Mouse (Mus musculus) testis, postnatal 14 days (tissue): ENCODE results near the gene Frs2.

ENCODE experiments used
- DNase-seq: peaks from one replicate; pipeline ENCODE4 v3.0.0; 2021; ENCODE audit warnings: low spot score

Frs2 gene

DNA sequence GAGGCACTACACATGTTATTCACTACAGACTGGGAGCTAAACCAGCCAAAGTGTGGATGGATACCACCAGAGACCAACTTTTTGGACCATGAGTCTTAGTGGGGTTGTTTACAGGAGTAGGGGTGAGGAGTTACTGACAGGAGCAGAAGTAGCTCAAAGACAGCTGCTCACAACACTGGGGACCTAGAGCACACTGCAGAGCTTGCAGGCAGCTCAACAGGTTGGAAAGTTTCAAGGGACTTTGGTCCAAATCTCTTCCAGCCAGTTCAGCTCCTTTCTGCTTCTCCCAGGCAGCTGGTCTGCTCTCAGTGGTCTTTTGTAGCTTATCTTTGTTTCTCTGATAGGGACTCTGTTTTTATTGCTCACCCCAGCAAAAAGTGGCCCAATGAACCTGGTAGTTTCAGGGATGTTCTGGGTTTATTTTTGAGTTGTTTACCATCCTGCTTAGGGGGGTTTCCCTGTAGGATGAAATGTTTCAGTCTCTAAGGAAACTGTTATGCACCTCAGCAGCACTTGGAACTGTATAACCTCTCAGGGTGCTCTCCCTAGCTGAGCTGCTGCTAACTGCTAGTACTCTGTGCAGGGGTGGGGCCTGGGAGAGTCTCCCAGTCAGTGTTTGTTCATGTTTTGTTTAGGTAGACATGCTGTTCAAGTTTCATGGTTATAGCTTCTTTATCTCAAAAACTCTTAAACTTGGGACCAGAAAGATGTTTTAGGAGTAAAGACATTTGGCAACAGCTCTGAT lies 44.3 kb downstream of the Frs2 start:
- DNase-seq = no peak

GRCm38 (mm10) chr10:117100175-117100574 lies 48.2 kb downstream of the Frs2 start:
- no peak for DNase-seq

DNA sequence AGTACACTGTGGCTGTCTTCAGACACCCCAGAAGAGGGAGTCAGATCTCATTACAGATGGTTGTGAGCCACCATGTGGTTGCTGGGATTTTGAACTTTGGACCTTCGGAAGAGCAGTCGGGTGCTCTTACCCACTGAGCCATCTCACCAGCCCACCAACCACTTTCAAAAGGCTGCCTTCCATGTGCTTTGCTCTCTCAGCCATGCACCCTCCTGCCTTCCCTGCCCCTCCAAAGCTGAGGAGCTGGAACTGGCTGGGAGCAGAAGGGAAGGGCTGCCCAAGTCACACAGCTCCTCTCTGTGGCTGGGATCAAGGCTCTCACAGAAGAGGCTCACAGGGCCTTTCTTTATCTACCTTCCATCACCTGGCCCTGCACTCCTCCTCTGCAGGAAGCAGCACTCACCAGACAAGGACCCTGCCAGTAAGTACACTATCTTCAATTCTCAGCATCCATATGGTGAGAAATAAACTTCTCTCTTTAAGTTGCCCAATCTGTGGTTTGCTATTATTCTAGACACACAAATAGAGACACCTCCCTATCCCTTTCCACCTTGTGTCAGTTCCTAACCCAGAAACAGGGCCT lies 51.1 kb downstream of the Frs2 start:
- DNase-seq = no peak

GRCm38 (mm10) chr10:117096096-117096495 lies 52.2 kb downstream of the Frs2 start:
- DNase-seq = no peak

GRCm38 (mm10) chr10:117094504-117095329 lies 53.6 kb downstream of the Frs2 start:
- peak; percentile 42 for DNase-seq

DNA sequence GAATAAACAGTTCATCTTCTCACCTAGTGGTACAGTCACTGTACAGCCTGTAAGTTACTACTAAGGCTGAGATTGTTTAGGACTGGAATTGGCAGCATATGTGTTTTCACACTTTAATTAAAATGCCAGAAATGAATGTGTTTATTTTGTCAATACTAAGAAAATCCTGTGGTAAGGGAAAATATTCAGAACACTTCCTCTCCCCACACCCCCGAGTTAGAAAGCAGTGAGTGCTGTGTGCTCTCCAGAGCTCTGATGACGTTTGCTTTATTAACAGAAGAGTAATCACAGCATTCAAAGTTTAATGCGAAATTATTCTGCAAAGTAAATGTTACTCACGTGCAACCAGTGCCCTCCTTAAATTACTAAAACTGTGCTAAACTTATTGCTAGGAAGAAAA lies 58.7 kb downstream of the Frs2 start:
- DNase-seq = no peak

DNA sequence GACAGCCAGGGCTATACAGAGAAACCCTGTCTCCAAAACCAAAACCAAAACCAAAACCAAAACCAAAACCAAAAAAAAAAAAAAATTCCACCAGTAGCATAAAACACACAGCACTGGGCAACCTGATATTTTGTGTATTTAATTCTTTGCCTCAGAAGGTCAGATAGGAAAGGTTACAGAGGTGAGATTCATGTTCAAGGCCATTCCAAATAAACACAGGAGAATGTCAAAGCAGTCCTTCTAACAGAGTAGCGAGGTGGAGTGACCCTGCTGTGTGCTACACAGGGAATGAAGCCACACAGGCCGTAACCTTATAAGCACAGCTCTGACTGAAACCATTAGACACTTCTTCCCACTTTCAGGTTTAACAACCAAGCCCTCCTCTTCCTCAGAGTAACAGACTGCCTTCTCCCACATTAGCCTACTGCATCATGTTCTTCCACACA lies 66.4 kb downstream of the Frs2 start:
- DNase-seq = no peak

GRCm38 (mm10) chr10:117081326-117081725 lies 67.0 kb downstream of the Frs2 start:
- DNase-seq = no peak

DNA sequence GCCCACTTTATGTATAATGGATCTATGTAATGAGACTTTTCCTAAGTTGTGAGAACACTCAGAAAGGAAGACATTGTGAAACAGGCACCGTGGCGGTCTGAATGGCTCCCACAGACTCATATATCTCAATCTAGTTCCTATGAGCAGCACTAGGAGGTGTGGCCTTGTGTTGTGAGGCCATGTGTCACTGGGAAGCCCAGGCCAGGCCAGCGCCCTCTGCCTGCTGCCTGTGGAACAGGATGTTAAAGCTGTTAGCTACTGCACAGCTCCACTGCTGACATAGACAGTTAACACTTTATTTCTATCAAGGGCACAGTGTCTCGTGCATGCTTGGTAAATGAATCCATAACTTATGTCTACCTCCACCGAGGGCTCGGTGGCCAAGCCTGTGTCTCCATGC lies 70.0 kb downstream of the Frs2 start:
- DNase-seq = no peak

DNA sequence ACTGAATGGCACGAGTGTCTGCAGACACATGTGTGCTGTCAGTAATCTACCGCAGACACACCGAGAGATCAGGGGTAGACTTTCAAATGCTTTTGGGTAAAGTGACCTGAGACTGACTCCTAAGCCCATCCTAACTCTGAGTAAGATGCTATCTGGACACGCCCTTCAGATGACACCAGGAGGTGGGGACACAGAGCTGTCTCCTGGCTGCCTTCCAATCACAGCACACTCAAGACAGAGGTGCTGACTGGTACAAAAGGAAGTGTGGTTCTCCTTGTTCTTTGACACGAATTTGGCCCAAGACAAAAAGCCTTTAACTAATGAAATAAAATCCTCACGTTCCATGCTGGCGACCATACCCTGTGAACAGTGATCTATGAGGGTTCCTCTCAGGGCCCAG lies 75.2 kb downstream of the Frs2 start:
- DNase-seq = no peak

- DNase-seq = no peak
Measured at GRCm38 (mm10) chr10:117072191-117072888, 76.0 kb downstream of the Frs2 start.

DNA sequence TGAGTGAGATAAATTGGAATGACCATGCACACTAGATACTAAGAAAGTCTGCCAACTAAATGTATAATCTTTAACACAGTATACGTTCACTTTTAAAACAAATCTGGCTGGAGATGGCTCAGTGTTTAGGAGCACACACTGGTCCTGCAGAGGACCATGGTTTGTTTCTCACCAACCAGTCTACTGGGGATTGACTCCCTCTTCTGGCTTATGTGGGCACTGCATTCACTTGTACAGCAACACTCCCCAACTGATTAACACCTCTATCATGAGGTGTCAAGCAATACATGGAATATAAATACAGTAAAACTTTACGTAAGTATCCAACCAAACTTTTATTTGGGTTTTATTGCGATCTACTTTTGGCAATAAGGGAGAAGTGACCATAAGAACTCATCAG lies 79.2 kb downstream of the Frs2 start:
- DNase-seq = no peak

GRCm38 (mm10) chr10:117064076-117064475 lies 84.3 kb downstream of the Frs2 start:
- no peak for DNase-seq

DNA sequence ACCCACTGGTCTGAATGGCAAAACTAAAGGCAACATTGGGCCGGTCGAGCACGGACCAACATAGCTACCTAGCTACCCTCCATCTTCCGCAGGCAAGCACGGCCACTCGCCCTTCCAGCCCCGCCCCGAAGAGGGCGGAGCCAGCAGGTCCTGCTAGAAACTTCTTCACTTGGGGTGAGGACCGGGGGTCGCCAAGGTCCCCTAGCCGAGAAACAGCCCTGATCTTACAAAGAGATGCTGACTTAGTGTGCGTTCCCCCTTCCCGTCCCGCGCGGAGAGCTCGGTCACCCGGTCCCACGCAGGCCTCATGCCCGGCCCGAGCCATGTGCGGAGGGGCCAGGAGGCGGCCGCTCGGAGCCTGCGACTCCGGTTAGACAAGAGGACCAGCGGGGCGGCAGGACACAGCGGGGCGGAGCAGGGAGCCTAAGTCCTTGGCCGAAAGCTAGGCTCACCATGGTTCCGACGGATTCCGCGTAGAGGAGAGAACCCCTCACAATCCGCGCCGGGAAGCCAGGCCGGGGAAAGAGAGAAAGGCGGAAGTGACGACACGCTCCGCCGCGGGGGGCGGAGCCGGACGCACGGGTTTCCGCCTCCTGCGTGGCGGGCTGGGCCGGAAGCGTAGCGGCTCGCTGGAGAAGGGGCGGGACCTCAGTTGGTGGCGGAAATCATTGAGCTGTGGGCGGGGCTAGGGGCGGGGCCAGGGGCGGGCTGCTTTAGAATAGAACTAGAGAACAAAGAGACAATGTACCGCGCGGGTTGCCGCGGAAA lies 84.9 kb downstream of the Frs2 start, which contains the start of gene Cct2:
Gene Cct2, minus strand, starts transcription at position 561 of the 768 bp plus-strand sequence.
- peak; percentile 93 for DNase-seq

GRCm38 (mm10) chr10:117062894-117063253 lies 85.5 kb downstream of the Frs2 start:
- no peak for DNase-seq

DNA sequence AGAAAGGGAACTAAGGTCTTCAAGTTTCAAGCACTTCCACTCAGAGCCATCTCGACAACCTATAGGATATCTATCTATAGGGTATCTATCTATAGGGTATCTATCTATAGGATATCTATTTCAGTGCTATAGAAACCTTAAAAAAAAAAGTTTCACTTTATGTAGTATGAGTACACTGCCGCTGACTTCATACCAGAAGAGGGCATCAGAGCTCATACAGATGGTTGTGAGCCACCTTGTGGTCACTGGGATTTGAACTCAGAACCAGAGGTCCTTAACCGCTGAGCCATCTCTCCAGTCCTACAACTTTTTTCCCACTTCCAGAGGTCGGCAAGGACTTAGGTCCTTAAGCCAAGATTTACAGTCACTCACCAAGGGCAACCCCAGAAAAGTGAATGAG lies 92.7 kb downstream of the Frs2 start:
- no peak for DNase-seq

DNA sequence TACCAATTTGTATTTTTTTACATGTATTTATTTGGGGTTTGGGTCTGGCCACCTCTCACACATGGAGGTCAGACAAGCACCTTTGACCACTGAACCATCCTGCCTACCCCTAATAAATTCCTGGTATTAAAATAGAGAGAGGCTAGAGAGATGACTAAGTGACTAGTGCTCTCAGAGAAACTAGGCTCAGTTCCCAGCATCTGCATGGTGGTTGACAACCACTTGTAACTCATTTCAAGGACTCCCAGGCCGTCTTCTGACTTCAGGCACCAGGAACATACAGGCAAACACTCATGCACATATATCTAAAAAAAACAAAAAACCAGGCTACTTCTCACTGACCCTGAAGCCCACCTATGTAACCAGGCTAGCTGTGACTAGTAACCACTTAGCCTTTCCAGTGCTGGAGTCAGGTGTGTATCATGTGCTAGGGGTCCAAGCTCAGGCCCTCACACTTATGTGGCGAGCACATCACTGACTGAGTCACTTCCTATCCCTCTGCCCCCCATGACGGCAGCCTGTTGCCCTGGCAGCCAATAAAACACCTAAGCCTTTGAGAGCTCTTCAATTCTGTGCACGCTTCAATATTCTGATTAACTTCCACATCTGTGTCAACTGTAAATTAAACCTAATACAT lies 98.3 kb downstream of the Frs2 start:
- no peak for DNase-seq

- DNase-seq = no peak
Measured at GRCm38 (mm10) chr10:117049253-117049652, 99.1 kb downstream of the Frs2 start.

- no peak for DNase-seq
Measured at GRCm38 (mm10) chr10:117045175-117046056, 102.9 kb downstream of the Frs2 start, which contains the start of gene Lrrc10. TSS of gene Lrrc10 (plus strand) at chr10:117045341.
